Mouse (Mus musculus) cerebellum, postnatal 4 days (tissue): ENCODE data around the gene Hydin.
A peak's percentile ranks its signal among the peaks of the same experiment; 100 is the strongest.

Experiments used
- DNase-seq, 2 experiments: peaks; one replicate each; pipeline ENCODE4 v3.0.0; 2022; ENCODE audit warnings: low spot score in 2 of 2, mixed read lengths in 1 of 2

The Hydin gene

DNA sequence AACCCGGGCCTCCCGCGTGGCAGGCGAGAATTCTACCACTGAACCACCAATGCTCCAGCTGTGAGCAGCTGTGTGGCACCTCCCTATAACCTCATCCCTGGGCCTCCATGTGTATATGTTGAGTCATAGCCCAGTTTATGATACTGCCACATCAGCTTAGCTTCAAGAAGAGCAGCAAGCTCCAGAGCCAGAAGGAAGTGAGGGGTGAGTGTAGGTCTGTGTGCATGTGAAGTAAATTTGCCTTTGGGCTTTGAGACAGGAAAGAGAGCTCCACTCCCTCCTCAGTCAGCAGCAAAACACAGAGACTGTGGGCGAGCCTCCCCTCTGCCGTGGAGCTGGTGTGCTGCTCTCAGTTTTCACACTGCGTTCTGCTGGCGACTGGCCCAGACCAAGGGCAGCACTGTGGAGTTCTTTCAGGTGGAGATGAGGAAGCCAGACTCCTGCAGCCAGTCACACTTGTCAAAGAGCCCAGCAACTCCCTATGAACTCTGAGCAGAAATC is 363.8 kb downstream of the Hydin start:
- no peak for DNase-seq

DNA sequence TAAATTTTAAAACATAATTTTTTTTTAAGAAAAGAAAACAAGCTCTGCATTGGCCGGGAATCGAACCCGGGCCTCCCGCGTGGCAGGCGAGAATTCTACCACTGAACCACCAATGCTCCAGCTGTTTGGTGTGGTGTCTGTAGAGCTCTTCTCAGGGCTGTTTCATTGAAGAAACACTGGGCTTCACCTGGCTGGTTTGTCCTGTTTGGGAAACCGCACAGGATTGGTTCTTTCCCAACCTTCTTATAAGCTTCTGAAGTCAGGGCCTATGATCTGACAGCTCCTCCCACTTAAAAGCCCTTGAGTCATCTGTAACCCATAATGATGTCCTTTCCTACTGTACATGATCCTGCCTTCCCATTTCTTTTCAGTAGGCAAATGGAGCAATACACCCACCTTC is 364.4 kb downstream of the Hydin start:
- DNase-seq: no peak

DNA sequence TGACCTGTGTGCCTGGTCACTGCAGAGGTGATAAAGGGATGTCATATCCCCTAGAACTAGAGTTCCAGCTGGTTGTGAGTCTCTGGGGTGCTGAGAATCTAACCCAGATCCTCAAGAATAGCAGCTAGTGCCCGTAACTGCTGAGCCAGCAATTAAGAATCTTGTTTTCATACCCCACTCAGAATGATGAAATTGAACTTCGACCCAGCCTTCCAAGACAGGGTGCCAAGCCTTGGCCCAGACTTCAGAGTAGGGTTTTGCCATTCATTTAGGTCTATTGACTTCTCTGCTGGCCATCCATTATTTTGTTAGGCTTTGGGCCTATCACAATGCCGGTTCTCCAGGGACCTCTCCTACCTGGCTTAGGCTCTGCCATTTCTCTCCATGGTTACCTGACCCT is 367.0 kb downstream of the Hydin start:
- no peak for DNase-seq

DNA sequence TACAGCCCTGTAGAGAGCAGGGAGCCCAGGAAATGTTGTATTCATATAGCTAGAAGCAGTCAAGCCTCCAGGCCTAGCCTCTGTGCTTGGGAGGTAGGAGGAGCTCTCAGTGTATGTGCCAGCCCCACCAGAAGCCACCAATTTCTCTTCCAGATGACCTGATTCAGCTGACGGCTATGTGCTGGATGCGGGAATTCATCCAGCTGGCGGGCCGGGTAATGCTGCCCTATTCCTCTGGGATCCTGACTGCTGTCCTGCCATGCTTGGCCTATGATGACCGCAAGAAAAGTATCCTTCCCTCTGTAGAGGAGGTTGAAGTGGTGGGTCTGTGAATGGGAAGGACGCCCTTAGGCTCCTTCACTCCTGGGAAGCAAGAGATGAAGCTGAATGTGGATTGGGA is 369.4 kb downstream of the Hydin start:
- no peak for DNase-seq

DNA sequence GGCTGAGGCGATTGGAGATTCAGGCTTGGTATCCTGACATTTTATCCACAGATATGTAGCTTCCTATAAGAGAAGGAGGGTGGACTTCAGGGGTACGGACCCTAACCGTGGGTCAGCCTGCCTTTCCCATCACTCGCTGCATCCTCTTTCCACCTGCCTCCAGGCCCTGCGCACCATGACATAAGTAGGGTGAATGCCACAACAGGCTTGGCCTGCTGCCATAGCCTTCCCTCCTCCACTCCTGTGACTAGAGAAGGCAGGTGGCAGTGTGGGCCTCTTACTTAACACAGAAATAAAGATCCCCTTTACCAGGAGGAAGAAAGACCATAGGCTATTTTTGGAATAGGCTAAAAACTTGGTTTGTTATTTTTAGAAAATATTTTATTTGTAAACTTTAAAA is 375.6 kb downstream of the Hydin start:
- no peak for DNase-seq

DNA sequence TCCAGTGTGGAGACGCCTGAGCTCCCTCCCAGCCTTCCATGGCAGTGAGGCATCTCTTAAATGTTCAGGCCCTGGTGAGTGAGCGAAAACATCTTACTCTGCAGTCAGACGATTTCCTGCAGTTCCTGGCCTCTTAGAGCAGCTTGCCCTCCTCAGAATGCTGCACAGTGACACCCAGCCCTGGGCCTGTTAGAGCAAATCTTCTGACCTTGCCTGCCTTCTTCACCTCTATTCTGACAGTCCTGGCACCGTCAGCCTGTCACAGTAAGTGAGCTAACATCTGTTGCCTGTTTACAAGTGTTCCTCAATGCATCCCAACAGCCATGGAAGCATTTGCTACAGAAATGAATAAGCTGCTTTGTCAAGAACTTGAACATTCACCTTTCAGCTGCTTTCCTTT is 376.4 kb downstream of the Hydin start:
- DNase-seq: no peak

DNA sequence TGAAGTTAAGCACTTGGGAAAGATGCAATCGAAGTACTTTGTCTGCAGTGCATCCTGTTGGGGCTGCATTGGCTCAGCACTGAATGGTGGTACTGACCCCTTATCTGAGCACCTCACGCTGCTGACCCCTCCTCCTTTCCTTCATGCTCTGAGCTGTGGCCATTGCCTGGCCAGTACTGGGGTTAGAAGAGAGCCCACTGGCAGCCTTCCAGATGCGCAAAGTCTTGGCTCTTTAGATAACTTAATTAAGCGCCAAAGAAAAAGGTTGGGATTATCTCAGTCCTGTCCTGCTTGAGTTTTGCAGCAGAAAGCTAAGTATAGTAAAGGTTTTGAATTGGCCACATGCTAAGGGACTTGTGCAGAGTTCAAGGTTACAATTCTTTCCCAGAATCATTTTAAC is 377.6 kb downstream of the Hydin start:
- DNase-seq: no peak

DNA sequence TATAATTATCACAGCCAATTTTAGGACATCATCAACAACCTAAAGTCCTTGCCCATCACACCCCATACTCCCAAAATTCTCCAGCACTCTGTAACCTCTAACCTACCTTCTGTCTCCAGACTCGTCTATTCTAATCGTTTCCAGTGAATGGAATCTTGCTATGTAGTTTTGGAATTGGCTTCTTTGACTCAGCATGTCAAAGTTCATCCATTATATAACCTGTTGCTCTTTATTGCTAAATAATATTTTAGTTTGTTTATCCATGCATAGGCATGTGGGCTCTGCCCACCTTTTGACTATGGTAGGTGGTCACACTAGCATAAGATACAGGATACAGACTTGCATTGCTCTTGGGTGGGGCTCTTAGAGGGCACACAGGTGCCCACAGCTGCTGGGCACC is 378.1 kb downstream of the Hydin start:
- DNase-seq: no peak

DNA sequence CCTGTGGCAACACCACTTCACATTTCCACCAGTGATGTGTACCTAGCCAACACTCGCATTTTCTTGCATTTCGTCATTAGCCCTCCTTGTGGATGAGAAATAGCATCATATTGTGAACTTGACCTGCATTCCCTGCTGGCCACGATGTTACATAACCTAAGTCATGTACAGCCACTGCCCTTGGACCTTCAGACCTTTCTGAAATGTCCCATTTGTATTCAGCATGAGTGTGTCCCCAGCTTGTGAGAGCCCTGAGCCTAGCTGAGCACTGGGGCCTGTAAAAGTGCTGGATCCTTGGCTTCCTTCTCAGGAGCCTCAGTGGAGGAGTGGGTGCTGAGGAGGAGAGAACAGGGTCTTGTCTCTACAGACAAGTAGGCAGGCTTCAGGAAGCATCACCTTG is 378.6 kb downstream of the Hydin start:
- DNase-seq: no peak

DNA sequence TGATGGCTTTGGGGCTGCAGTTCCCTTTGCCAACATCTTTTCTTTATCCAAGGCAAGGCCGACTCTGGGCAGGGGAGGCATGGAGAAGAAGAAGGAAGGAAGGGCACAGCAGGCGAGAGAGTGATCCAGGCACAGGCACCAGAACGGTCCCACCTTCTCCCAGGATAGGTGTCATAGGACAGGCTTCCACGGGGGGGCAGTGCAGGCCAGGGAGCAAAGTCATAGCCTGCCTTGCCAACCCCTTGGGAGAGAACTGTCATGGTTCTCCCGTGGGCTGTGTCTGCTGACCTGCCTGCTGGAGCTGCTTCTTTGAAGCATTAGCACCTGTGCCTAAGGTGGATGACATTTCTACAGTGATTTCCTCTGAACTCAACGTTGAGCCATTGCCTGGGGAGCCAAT is 379.3 kb downstream of the Hydin start:
- DNase-seq: peak; percentile 65 to 81

DNA sequence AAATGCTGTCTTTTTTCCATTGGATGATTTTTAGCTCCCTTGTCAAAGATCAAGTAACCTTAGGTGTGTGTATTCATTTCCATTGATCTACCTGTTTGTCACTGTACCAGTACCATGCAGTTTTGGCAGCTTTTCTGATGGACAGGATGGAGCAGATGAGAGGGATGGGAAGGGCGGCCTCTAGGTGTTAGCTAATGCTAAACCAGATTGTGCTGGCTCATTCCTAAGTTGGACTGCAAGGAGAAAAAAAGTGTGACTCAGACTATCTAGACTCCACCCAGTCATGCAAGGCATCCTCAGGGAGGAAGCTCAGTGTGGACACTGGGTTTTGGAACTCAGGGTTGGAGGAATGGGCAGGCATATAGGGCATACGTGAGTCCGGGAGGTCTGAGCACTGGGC is 381.8 kb downstream of the Hydin start:
- no peak for DNase-seq

DNA sequence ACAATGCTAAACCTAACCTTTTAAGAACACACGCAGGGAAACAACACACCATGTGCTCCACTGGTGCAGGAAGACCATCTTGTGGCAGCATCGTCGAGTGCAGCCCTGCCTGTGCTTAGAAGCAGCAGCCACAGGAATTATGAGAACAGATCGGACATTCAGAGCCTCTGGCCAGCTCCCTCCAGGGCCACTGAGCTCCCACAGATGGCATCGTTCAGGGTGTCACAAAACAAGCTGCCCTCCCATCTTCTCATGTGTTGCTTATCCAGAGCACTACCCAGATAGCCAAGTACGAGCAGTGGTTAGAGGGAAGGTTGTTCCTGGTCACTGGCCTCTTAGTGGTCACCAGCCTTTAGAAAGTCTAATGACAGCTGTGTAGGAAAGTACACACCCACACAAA is 382.5 kb downstream of the Hydin start:
- DNase-seq: no peak

DNA sequence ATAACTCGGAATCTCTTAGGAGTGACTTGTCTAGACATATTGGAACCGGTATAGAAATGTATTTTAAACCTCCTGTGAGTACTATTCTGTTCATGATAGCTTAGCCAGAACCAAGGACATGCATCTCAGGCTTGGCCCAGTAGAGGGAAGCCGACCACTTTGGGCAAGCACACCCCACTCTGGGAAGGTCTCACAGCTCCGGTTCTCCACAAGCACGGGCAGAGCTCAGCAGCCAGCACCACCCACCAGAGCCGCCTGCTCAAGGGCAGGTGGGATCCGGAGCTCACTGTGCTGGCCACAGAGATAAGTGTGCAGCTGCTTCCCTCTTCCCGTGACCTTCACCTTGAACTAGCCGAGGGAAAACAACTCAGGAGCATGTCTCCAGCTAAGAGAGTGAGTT is 384.1 kb downstream of the Hydin start:
- no peak for DNase-seq

DNA sequence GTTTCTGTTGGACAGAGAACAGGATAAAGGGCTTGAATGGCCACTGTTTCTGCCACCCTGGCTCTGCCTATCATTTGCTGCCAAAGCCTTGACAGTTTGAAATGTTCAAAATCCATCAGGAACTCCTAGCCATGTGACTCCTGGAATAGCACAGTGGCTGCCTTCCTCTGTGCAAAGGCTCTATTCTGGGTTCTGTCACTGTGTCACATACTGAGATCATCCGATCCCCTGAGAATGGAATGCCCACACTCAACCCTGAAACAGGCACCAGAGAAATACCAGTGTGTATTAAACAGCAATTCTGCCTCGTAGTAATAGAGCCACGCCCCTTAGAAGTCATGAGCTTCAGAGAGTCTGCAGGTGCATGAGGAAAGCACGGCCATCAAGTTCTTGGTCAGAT is 385.1 kb downstream of the Hydin start:
- DNase-seq: no peak

DNA sequence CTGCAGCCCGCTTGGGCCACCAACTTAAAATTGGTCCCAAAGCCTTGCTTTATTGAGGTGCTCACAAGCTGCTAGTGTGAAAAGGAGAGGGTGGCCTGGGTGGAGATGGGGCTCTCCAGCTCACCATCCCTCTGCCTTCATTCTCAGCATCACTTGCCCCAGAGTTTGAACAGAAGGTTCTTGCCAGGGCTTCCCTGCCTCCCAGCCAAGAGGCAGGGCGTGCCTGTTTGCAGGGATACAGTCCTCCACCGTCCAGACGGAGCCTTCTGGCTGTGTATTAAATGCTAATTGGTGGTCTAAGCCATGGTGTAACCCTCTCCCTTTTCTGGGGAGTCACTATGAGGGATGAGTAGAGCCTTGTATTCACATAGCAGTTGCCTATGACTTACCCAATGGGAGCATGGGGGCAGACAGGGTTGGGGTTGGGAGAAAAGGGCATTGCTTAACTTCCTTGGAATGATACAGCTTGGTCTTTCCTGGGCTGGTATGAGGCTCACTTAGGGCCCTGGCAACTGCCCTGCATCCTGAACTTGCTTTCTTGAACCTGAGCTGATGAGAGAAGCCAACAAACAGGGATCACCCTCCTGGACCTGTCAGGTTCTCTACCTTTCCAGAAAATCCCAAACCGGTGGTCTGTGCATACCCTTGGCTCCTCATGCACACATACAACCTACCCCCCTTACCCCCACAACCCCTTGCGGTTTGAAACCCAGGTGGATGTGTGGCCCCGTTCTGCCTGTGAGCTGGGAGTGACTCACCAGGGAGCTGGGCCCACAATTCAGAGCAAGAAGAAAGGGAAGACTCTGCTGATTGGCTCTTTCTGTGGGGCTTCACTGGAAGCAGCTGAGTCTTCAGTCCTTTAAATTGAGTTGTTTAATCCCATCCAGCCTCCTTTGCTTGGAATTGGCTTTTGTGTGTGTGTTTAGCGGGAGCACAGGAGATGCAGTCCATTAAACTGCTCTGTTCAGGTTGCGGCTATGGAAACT is 387.6 kb downstream of the Hydin start:
- no peak for DNase-seq

DNA sequence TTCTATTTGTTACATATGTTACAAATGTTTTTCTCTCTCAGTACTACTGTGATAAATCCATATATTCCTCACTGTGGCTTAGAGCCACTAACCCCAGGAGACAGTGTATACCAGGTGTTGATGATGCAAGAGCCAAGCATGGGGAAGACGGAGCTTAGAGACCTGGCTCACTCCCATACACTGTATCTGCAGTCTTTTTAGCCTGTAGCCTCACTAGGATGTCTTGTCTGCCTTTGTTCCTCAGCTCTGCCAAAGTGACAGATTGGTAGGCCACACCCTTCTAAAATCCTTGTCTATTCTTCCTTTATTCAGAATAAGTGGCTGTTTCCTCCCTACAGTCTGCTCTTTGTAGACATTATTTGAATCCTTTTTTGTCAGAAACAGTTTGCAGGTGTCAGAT is 389.1 kb downstream of the Hydin start:
- no peak for DNase-seq

DNA sequence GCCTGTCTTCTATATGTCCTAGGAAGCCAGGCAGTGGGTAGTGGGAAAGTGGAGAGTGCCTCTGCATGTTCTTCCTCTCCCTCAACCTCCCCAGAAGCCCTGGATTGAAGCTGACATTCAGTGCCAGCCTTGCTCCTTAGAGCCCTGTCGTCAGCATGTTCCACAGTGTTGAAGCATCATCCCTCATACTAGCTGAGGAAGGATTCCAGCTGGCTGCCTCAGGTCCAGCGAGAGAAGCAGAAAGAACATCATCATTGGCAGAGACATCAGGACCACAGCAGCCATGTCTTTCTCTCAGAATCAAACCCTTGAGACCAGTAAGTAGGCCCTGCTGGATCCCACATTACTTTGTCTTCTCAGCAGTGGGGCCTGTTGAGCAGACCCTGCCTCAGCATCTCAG is 390.9 kb downstream of the Hydin start:
- no peak for DNase-seq
